Comparison of ENCODE assay signal across 10 mouse cellular contexts in genomic region chrX:48234417-48234816, GRCm38 (mm10). TPM values are rescaled to one million over a fixed set of nuclear protein-coding genes. Genes with fewer than 3 reads are reported as not detected.
DNase-seq lines count a peak whose midpoint lies in the region; ATAC-seq and TF ChIP-seq lines count a peak whose summit lies in the region.
"Had no signal": no experiment of that assay in that cellular context is flagged by ENCODE, and none has a peak within 500 bp of the region (broad histone marks: within the 10 kb centered on the region; RNA-seq: fewer than 3 reads in every experiment).

No protein-coding gene starts in this region.

- no peak for ATAC-seq in embryonic facial prominence, embryonic 14.5 days (ENCODE audit: low read depth)
- peak; percentile 66 for ATAC-seq in liver, postnatal 0 days

- TF ChIP-seq POLR2A in bone marrow macrophage, adult 2 months (IDR thresholded peaks at IDR 0.05; ENCODE audit: borderline replicate concordance, low read depth, low read length), result no peak

- H3K4me2 ChIP-seq in embryonic facial prominence, embryonic 14.5 days (ENCODE audit: low read depth, low read length), result no peak overlapping the region
- H3K4me2 ChIP-seq in liver, postnatal 0 days (ENCODE audit: low read depth, low read length), result 0 out of 2 replicates have a peak overlapping the region, but pooled peaks have one; percentile 30
- H3K4me2 ChIP-seq: lung, embryonic 15.5 days had no signal

- 48% methylated on average over 7 of the region's 7 CpGs for WGBS in embryonic facial prominence, embryonic 14.5 days
- WGBS in embryonic facial prominence, embryonic 10.5 days, result 77% methylated on average over 7 of the region's 7 CpGs
- WGBS in liver, postnatal 0 days (ENCODE audit: insufficient replicate concordance), result 38% methylated on average over 7 of the region's 7 CpGs

- H3K4me3 ChIP-seq in embryonic facial prominence, embryonic 14.5 days (ENCODE audit: low read depth, low read length), result no peak overlapping the region
- no peak overlapping the region for H3K4me3 ChIP-seq in embryonic facial prominence, embryonic 10.5 days
- H3K4me3 ChIP-seq in bone marrow macrophage, adult 2 months (ENCODE audit: insufficient read depth, low read length), result peak overlapping the region; percentile 8; the same call in 1 of the 2 replicates
- H3K4me3 ChIP-seq in liver, postnatal 0 days (ENCODE audit: low read depth, low read length), result no peak overlapping the region
- H3K4me3 ChIP-seq: erythroblast, embryonic 14.5 days; lung, embryonic 15.5 days had no signal

- H3K9me3 ChIP-seq in embryonic facial prominence, embryonic 14.5 days (ENCODE audit: control insufficient read depth, low read length), result no peaks in the 10 kb centered on the region
- H3K9me3 ChIP-seq in embryonic facial prominence, embryonic 10.5 days, result no peaks in the 10 kb centered on the region
- H3K9me3 ChIP-seq in liver, postnatal 0 days (ENCODE audit: low read length), result no peaks in the 10 kb centered on the region
- H3K9me3 ChIP-seq: lung, embryonic 15.5 days had no signal

- peak; percentile 19 for DNase-seq in embryonic facial prominence, embryonic 14.5 days (ENCODE audit: low spot score)
- DNase-seq in embryonic facial prominence, embryonic 10.5 days (ENCODE audit: low spot score), result no peak
- DNase-seq in liver, postnatal 0 days, result peak; percentile 52
- DNase-seq in splenic B cell, adult 2 months (ENCODE audit: low read depth, low spot score), result peak; percentile 71
- no peak for DNase-seq in ovary, postnatal 10 days (ENCODE audit: low spot score)
- no peak for DNase-seq in frontal cortex, postnatal 10 days (ENCODE audit: low spot score in 2 of 2)
- no peak for DNase-seq in frontal cortex, postnatal 36 days (ENCODE audit: low spot score in 2 of 2)

- H3K27me3 ChIP-seq in embryonic facial prominence, embryonic 14.5 days (replicated peaks; ENCODE audit: control insufficient read depth, insufficient read depth, low read length), result no peaks in the 10 kb centered on the region
- no peaks in the 10 kb centered on the region for H3K27me3 ChIP-seq in embryonic facial prominence, embryonic 10.5 days (replicated peaks; ENCODE audit: low read depth, poor library complexity, severe bottlenecking)
- H3K27me3 ChIP-seq in liver, postnatal 0 days (ENCODE audit: insufficient read depth, low read length), result no peaks in the 10 kb centered on the region
- H3K27me3 ChIP-seq in splenic B cell, adult 2 months (ENCODE audit: control insufficient read depth, insufficient read depth, low read length, poor library complexity, severe bottlenecking), result no peaks in the 10 kb centered on the region
- H3K27me3 ChIP-seq: lung, embryonic 15.5 days had no signal

- H3K4me1 ChIP-seq in embryonic facial prominence, embryonic 14.5 days (ENCODE audit: control insufficient read depth, insufficient read depth, low read length), result no peaks in the 10 kb centered on the region
- H3K4me1 ChIP-seq in embryonic facial prominence, embryonic 10.5 days, result no peaks in the 10 kb centered on the region
- peaks cover 8% of the 10 kb centered on the region for H3K4me1 ChIP-seq in bone marrow macrophage, adult 2 months (ENCODE audit: control insufficient read depth, insufficient read depth, low read length)
- H3K4me1 ChIP-seq in liver, postnatal 0 days (ENCODE audit: insufficient read depth), result no peaks in the 10 kb centered on the region
- H3K4me1 ChIP-seq: lung, embryonic 15.5 days had no signal

- H3K36me3 ChIP-seq in embryonic facial prominence, embryonic 14.5 days (ENCODE audit: control insufficient read depth, insufficient read depth, low read length), result no peaks in the 10 kb centered on the region
- no peaks in the 10 kb centered on the region for H3K36me3 ChIP-seq in embryonic facial prominence, embryonic 10.5 days (replicated peaks)
- H3K36me3 ChIP-seq in liver, postnatal 0 days (replicated peaks; ENCODE audit: insufficient read depth, low read length), result no peaks in the 10 kb centered on the region
- no peaks in the 10 kb centered on the region for H3K36me3 ChIP-seq in splenic B cell, adult 2 months (ENCODE audit: control insufficient read depth, insufficient read depth, low read length, poor library complexity, severe bottlenecking)
- H3K36me3 ChIP-seq: lung, embryonic 15.5 days had no signal

- no peak overlapping the region for H3K9ac ChIP-seq in embryonic facial prominence, embryonic 14.5 days (ENCODE audit: low read depth, low read length)
- H3K9ac ChIP-seq in liver, postnatal 0 days (replicated peaks), result no peak overlapping the region
- H3K9ac ChIP-seq: lung, embryonic 15.5 days had no signal

- H3K27ac ChIP-seq in embryonic facial prominence, embryonic 14.5 days (replicated peaks; ENCODE audit: low read depth, low read length), result no peak overlapping the region
- no peak overlapping the region for H3K27ac ChIP-seq in embryonic facial prominence, embryonic 10.5 days (replicated peaks)
- peak overlapping the region; percentile 65 for H3K27ac ChIP-seq in bone marrow macrophage, adult 2 months (ENCODE audit: insufficient read depth, low read depth, low read length)
- H3K27ac ChIP-seq in liver, postnatal 0 days (ENCODE audit: low read depth), result peak overlapping the region; percentile 39; the same call in 1 of the 2 replicates
- H3K27ac ChIP-seq: lung, embryonic 15.5 days had no signal

- no peak for TF ChIP-seq CTCF in bone marrow macrophage, adult 2 months (IDR thresholded peaks at IDR 0.05; ENCODE audit: low read depth, low read length)
- no peak for TF ChIP-seq CTCF in liver, postnatal 0 days (IDR thresholded peaks at IDR 0.05; ENCODE audit: low read depth)

- TF ChIP-seq EP300 in liver, postnatal 0 days (IDR thresholded peaks at IDR 0.05; ENCODE audit: low read depth), result no peak

RNA-seq across cellular contexts. Expression of gene Utp14a, which starts 22.2 kb away (rescaled TPM):
- polyA plus RNA-seq in embryonic facial prominence, embryonic 14.5 days (2014; fragmentation: Nextera tagmentation; extraction: Ambion mirVana), result 17.2 and 17.4 TPM in 2 replicates
- polyA plus RNA-seq in embryonic facial prominence, embryonic 10.5 days (2016; fragmentation: Nextera tagmentation; extraction: Ambion mirVana), result 22.3 and 22.8 TPM in 2 replicates
- 31.1 and 35.9 TPM in 2 replicates for polyA plus RNA-seq in bone marrow macrophage, adult 2 months (2012; ENCODE audit: insufficient read depth, insufficient read length, missing spikeins)
- polyA plus RNA-seq in liver, postnatal 0 days (2015; fragmentation: Nextera tagmentation; extraction: Ambion mirVana), result 7.9 and 8.1 TPM in 2 replicates

RNA-seq across cellular contexts. Expression of gene Zdhhc9, which starts 25.7 kb away (rescaled TPM):
- polyA plus RNA-seq in embryonic facial prominence, embryonic 14.5 days (2014; fragmentation: Nextera tagmentation; extraction: Ambion mirVana), result 6.6 and 7.1 TPM in 2 replicates
- 1.9 and 3.1 TPM in 2 replicates for polyA plus RNA-seq in embryonic facial prominence, embryonic 10.5 days (2016; fragmentation: Nextera tagmentation; extraction: Ambion mirVana)
- 64.6 and 77.1 TPM in 2 replicates for polyA plus RNA-seq in bone marrow macrophage, adult 2 months (2012; ENCODE audit: insufficient read depth, insufficient read length, missing spikeins)
- 3.1 and 3.5 TPM in 2 replicates for polyA plus RNA-seq in liver, postnatal 0 days (2015; fragmentation: Nextera tagmentation; extraction: Ambion mirVana)

Comparison
In these comparisons a context has a peak if more than half of its experiments do, and no peak if none do; other contexts are left out.
1. DNase-seq: peak in embryonic facial prominence, embryonic 14.5 days (single experiment), liver, postnatal 0 days (single experiment) and splenic B cell, adult 2 months (single experiment); none in embryonic facial prominence, embryonic 10.5 days (single experiment), ovary, postnatal 10 days (single experiment), frontal cortex, postnatal 10 days (0 of 2) and frontal cortex, postnatal 36 days (0 of 2).
2. H3K27ac ChIP-seq: peak in bone marrow macrophage, adult 2 months (single experiment) and liver, postnatal 0 days (single experiment); none in embryonic facial prominence, embryonic 14.5 days (single experiment) and embryonic facial prominence, embryonic 10.5 days (single experiment).